Mouse (Mus musculus) fibroblast of lung, adult 2 months (primary cell): ENCODE results near the gene Cdyl.

Experiments used
- DNase-seq: peaks from one replicate; pipeline ENCODE4 v3.0.0-alpha.2; 2011; ENCODE audit warnings: low read depth

Gene Cdyl

GRCm38 (mm10) chr13:35840102-35840501 lies 180.5 kb downstream of the Cdyl start:
- DNase-seq: no peak

- no peak for DNase-seq
Observed at GRCm38 (mm10) chr13:35843383-35843782, 183.8 kb downstream of the Cdyl start.

GRCm38 (mm10) chr13:35845306-35845705 lies 185.7 kb downstream of the Cdyl start:
- DNase-seq: no peak

GRCm38 (mm10) chr13:35848694-35849093 lies 189.1 kb downstream of the Cdyl start:
- DNase-seq: no peak

- no peak for DNase-seq
Observed at GRCm38 (mm10) chr13:35851581-35851980, 191.9 kb downstream of the Cdyl start.

GRCm38 (mm10) chr13:35852851-35853575 lies 193.4 kb downstream of the Cdyl start:
- DNase-seq: no peak

- no peak for DNase-seq
Observed at GRCm38 (mm10) chr13:35857486-35857885, 197.9 kb downstream of the Cdyl start.

GRCm38 (mm10) chr13:35860916-35861315 lies 201.3 kb downstream of the Cdyl start:
- peak; percentile 37 for DNase-seq

- no peak for DNase-seq
Observed at GRCm38 (mm10) chr13:35870659-35871058, 211.0 kb downstream of the Cdyl start.

- DNase-seq: no peak
Observed at GRCm38 (mm10) chr13:35871107-35871506, 211.5 kb downstream of the Cdyl start.

- no peak for DNase-seq
Observed at GRCm38 (mm10) chr13:35875396-35875795, 215.8 kb downstream of the Cdyl start.

GRCm38 (mm10) chr13:35878282-35878681 lies 218.6 kb downstream of the Cdyl start:
- no peak for DNase-seq

GRCm38 (mm10) chr13:35879068-35879467 lies 219.4 kb downstream of the Cdyl start:
- DNase-seq: no peak

GRCm38 (mm10) chr13:35879519-35879918 lies 219.9 kb downstream of the Cdyl start:
- DNase-seq: no peak

GRCm38 (mm10) chr13:35880555-35881046 lies 221.0 kb downstream of the Cdyl start:
- no peak for DNase-seq

GRCm38 (mm10) chr13:35886121-35886725 lies 226.6 kb downstream of the Cdyl start:
- no peak for DNase-seq

- no peak for DNase-seq
Observed at GRCm38 (mm10) chr13:35892866-35893265, 233.2 kb downstream of the Cdyl start.

- DNase-seq: no peak
Observed at GRCm38 (mm10) chr13:35905378-35905777, 245.7 kb downstream of the Cdyl start.

- peak; percentile 95 for DNase-seq
Observed at GRCm38 (mm10) chr13:35905879-35906481, 246.3 kb downstream of the Cdyl start, which contains the start of gene Rpp40. TSS of gene Rpp40 (minus strand) at chr13:35906359.

- no peak for DNase-seq
Observed at GRCm38 (mm10) chr13:35911476-35911875, 251.8 kb downstream of the Cdyl start.
